Mouse (Mus musculus) liver, embryonic 13.5 days (tissue): ENCODE data around the gene Mast4. TPM values are rescaled to one million over a fixed set of nuclear protein-coding genes. Genes with fewer than 3 reads are reported as not detected.

Experiments used
- ATAC-seq: fragments of 200-750 bp; cut with Nextera tagmentation; 2 replicates; pipeline ENCODE4 v1.8.0; 2017; ENCODE audit warnings: low read depth, mild to moderate bottlenecking, moderate number of reproducible peaks, moderate library complexity
- DNase-seq: peaks from one replicate; pipeline ENCODE4 v3.0.0; 2022
- H3K27ac ChIP-seq: fragments of 300-500 bp; sonication (generic); 2 replicates; pipeline ENCODE4 v1.5.1; 2015; ENCODE audit warnings: moderate library complexity, mild to moderate bottlenecking, inconsistent platforms
- H3K27me3 ChIP-seq: fragments of 300-500 bp; sonication (generic); 2 replicates; pipeline ENCODE4 v1.6.1; 2015; ENCODE audit warnings: mild to moderate bottlenecking, inconsistent platforms
- H3K36me3 ChIP-seq: fragments of 300-500 bp; sonication (generic); 2 replicates; pipeline ENCODE4 v1.6.1; 2015; ENCODE audit warnings: mild to moderate bottlenecking, inconsistent platforms
- H3K4me1 ChIP-seq: fragments of 300-500 bp; sonication (generic); replicated peaks from 2 replicates; pipeline ENCODE4 v1.6.1; 2015; ENCODE audit warnings: inconsistent platforms
- H3K4me2 ChIP-seq: fragments of 300-500 bp; sonication (generic); 2 replicates; pipeline ENCODE4 v1.6.1; 2015; ENCODE audit warnings: inconsistent platforms, mild to moderate bottlenecking, moderate library complexity
- H3K4me3 ChIP-seq: fragments of 300-500 bp; sonication (generic); replicated peaks from 2 replicates; pipeline ENCODE4 v1.5.1; 2015; ENCODE audit warnings: mild to moderate bottlenecking, inconsistent platforms
- H3K9ac ChIP-seq: fragments of 300-500 bp; sonication (generic); 2 replicates; pipeline ENCODE4 v1.6.1; 2015; ENCODE audit warnings: mild to moderate bottlenecking, inconsistent platforms
- H3K9me3 ChIP-seq: fragments of 300-500 bp; sonication (generic); replicated peaks from 2 replicates; pipeline ENCODE4 v1.6.1; 2016; ENCODE audit warnings: inconsistent platforms
- WGBS: fragments of 180-500 bp; shearing (Covaris S2); methylation state at CpG from one replicate; pipeline ENCODE4 v1.1.7; 2015; ENCODE audit not compliant: insufficient replicate concordance; 5-methylcytosine and 5-hydroxymethylcytosine counted together
- polyA plus RNA-seq: library from polyadenylated mRNA; unstranded; fragments of >200 nt; fragmentation: Nextera tagmentation; extraction: Ambion mirVana; gene quantifications from 2 replicates; pipeline ENCODE4 v1.2.1, GENCODE M21; 2015

Gene Mast4
- polyA plus RNA-seq, 1 experiment from 2014 or later = 3.3 TPM

GRCm38 (mm10) chr13:102726876-102727275 is 607.4 kb downstream of the Mast4 start:
- ATAC-seq = no peak
- Histone ChIP-seq H3K27ac (no peak overlapping the region), H3K9me3 (no peaks in the 10 kb centered on the region), H3K4me3 (no peak overlapping the region), H3K27me3 (no peaks in the 10 kb centered on the region), H3K4me2 (no peak overlapping the region), H3K36me3 (no peaks in the 10 kb centered on the region), H3K9ac (no peak overlapping the region), H3K4me1 (peaks cover 9% of the 10 kb centered on the region)
- DNase-seq = no peak
- WGBS = 59% methylated on average over 1 of the region's 1 CpGs

GRCm38 (mm10) chr13:102725906-102726305 is 608.4 kb downstream of the Mast4 start:
- Histone ChIP-seq H3K27ac (no peak overlapping the region), H3K4me2 (no peak overlapping the region), H3K4me1 (peaks cover 9% of the 10 kb centered on the region), H3K4me3 (no peak overlapping the region), H3K27me3 (no peaks in the 10 kb centered on the region), H3K9ac (no peak overlapping the region), H3K36me3 (no peaks in the 10 kb centered on the region), H3K9me3 (no peaks in the 10 kb centered on the region)
- 59% methylated on average over 2 of the region's 2 CpGs for WGBS
- DNase-seq (no peak), ATAC-seq (no peak)

- no peaks in the 10 kb centered on the region for H3K36me3 ChIP-seq
- no peak for ATAC-seq
- H3K27me3 ChIP-seq = no peaks in the 10 kb centered on the region
- DNase-seq = no peak
- H3K27ac ChIP-seq = no peak overlapping the region
- H3K9ac ChIP-seq = no peak overlapping the region
- no peak overlapping the region for H3K4me2 ChIP-seq
- H3K4me3 ChIP-seq = no peak overlapping the region
- H3K4me1 ChIP-seq = peaks cover 9% of the 10 kb centered on the region
- H3K9me3 ChIP-seq = no peaks in the 10 kb centered on the region
Observed at GRCm38 (mm10) chr13:102725416-102725815, 608.9 kb downstream of the Mast4 start.

GRCm38 (mm10) chr13:102716973-102717372 is 617.3 kb downstream of the Mast4 start:
- H3K4me3 ChIP-seq = no peak overlapping the region
- H3K4me2 ChIP-seq = no peak overlapping the region
- ATAC-seq (no peak), DNase-seq (no peak)
- H3K4me1 ChIP-seq = no peaks in the 10 kb centered on the region
- no peaks in the 10 kb centered on the region for H3K27me3 ChIP-seq
- H3K9me3 ChIP-seq = no peaks in the 10 kb centered on the region
- 49% methylated on average over 1 of the region's 1 CpGs for WGBS
- no peak overlapping the region for H3K27ac ChIP-seq
- no peak overlapping the region for H3K9ac ChIP-seq
- H3K36me3 ChIP-seq = no peaks in the 10 kb centered on the region

GRCm38 (mm10) chr13:102700744-102701143 is 633.6 kb downstream of the Mast4 start:
- Histone ChIP-seq H3K9ac (no peak overlapping the region), H3K4me3 (no peak overlapping the region), H3K27ac (no peak overlapping the region), H3K4me2 (no peak overlapping the region), H3K36me3 (no peaks in the 10 kb centered on the region), H3K27me3 (no peaks in the 10 kb centered on the region), H3K9me3 (no peaks in the 10 kb centered on the region), H3K4me1 (0 out of 2 replicates have a peak, but pooled peaks cover 5% of the 10 kb centered on the region)
- ATAC-seq (no peak), DNase-seq (no peak)
- WGBS = 65% methylated on average over 3 of the region's 3 CpGs

GRCm38 (mm10) chr13:102700176-102700575 is 634.1 kb downstream of the Mast4 start:
- Histone ChIP-seq H3K27me3 (no peaks in the 10 kb centered on the region), H3K4me2 (no peak overlapping the region), H3K9me3 (no peaks in the 10 kb centered on the region), H3K4me1 (peaks cover 6% of the 10 kb centered on the region; the same call in 1 of the 2 replicates), H3K36me3 (no peaks in the 10 kb centered on the region), H3K4me3 (no peak overlapping the region), H3K27ac (no peak overlapping the region), H3K9ac (no peak overlapping the region)
- WGBS = 41% methylated on average over 5 of the region's 5 CpGs
- no peak for ATAC-seq
- no peak for DNase-seq

- no peak overlapping the region for H3K4me3 ChIP-seq
- H3K36me3 ChIP-seq = no peaks in the 10 kb centered on the region
- no peak overlapping the region for H3K27ac ChIP-seq
- 53% methylated on average over 14 of the region's 14 CpGs for WGBS
- H3K4me2 ChIP-seq = no peak overlapping the region
- 0 out of 2 replicates have a peak, but pooled peaks have one; percentile 47 for ATAC-seq
- H3K4me1 ChIP-seq = peaks cover 9% of the 10 kb centered on the region; the same call in 1 of the 2 replicates
- H3K27me3 ChIP-seq = no peaks in the 10 kb centered on the region
- no peaks in the 10 kb centered on the region for H3K9me3 ChIP-seq
- DNase-seq = no peak
- H3K9ac ChIP-seq = no peak overlapping the region
Observed at GRCm38 (mm10) chr13:102698751-102699323, 635.5 kb downstream of the Mast4 start.

GRCm38 (mm10) chr13:102698335-102698734 is 636.0 kb downstream of the Mast4 start:
- H3K4me3 ChIP-seq = no peak overlapping the region
- no peaks in the 10 kb centered on the region for H3K27me3 ChIP-seq
- H3K36me3 ChIP-seq = no peaks in the 10 kb centered on the region
- no peak for DNase-seq
- no peak overlapping the region for H3K27ac ChIP-seq
- no peak overlapping the region for H3K4me2 ChIP-seq
- 60% methylated on average over 10 of the region's 10 CpGs for WGBS
- ATAC-seq = no peak
- H3K4me1 ChIP-seq = peaks cover 9% of the 10 kb centered on the region; the same call in 1 of the 2 replicates
- H3K9me3 ChIP-seq = no peaks in the 10 kb centered on the region
- H3K9ac ChIP-seq = no peak overlapping the region

- no peak overlapping the region for H3K4me3 ChIP-seq
- H3K27me3 ChIP-seq = no peaks in the 10 kb centered on the region
- no peak overlapping the region for H3K9ac ChIP-seq
- H3K36me3 ChIP-seq = no peaks in the 10 kb centered on the region
- WGBS = 15% methylated on average over 7 of the region's 7 CpGs
- H3K4me2 ChIP-seq = no peak overlapping the region
- peaks cover 12% of the 10 kb centered on the region; the same call in 1 of the 2 replicates for H3K4me1 ChIP-seq
- ATAC-seq (peak; percentile 41), DNase-seq (no peak)
- H3K27ac ChIP-seq = no peak overlapping the region
- H3K9me3 ChIP-seq = no peaks in the 10 kb centered on the region
Observed at GRCm38 (mm10) chr13:102695121-102695905, 639.0 kb downstream of the Mast4 start.

GRCm38 (mm10) chr13:102694154-102694553 is 640.1 kb downstream of the Mast4 start:
- 59% methylated on average over 7 of the region's 7 CpGs for WGBS
- peaks cover 12% of the 10 kb centered on the region; the same call in 1 of the 2 replicates for H3K4me1 ChIP-seq
- DNase-seq (no peak), ATAC-seq (no peak)
- H3K4me2 ChIP-seq = no peak overlapping the region
- no peak overlapping the region for H3K27ac ChIP-seq
- no peak overlapping the region for H3K4me3 ChIP-seq
- no peak overlapping the region for H3K9ac ChIP-seq
- no peaks in the 10 kb centered on the region for H3K9me3 ChIP-seq
- H3K36me3 ChIP-seq = no peaks in the 10 kb centered on the region
- no peaks in the 10 kb centered on the region for H3K27me3 ChIP-seq

GRCm38 (mm10) chr13:102693341-102693801 is 640.9 kb downstream of the Mast4 start, which contains the start of gene Cd180:
Gene Cd180, plus strand, starts transcription at chr13:102693558.
- Histone ChIP-seq H3K9me3 (no peaks in the 10 kb centered on the region), H3K27me3 (no peaks in the 10 kb centered on the region), H3K4me1 (peaks cover 7% of the 10 kb centered on the region; the same call in 1 of the 2 replicates), H3K4me3 (no peak within 1 kb of the TSS), H3K9ac (no peak within 1 kb of the TSS), H3K36me3 (no peaks in the 10 kb centered on the region), H3K4me2 (0 out of 2 replicates have a peak within 1 kb of the TSS, but pooled peaks have one; percentile 21), H3K27ac (peak within 1 kb of the TSS; percentile 59; the same call in 1 of the 2 replicates)
- ATAC-seq (no peak), DNase-seq (no peak)
- 18% methylated on average over 8 of the region's 8 CpGs for WGBS
